Mouse (Mus musculus): ENCODE data around the gene Fam107a. TPM values are rescaled to one million over a fixed set of nuclear protein-coding genes. Genes with fewer than 3 reads are reported as not detected.

The Fam107a gene
- total RNA-seq, 4 experiments from 2014 or later = 7.5 to 8.8 (median 8.2) TPM

GRCm38 (mm10) chr14:8256881-8257280 is 60.9 kb downstream of the Fam107a start:
- DNase-seq (ENCODE audit: low spot score) = no peak

GRCm38 (mm10) chr14:8256072-8256471 is 61.8 kb downstream of the Fam107a start:
- DNase-seq (ENCODE audit: low spot score) = no peak

- DNase-seq (ENCODE audit: low spot score) = peak; percentile 50
These were observed 62.6 kb downstream of the Fam107a start for GRCm38 (mm10) chr14:8255076-8255729.

GRCm38 (mm10) chr14:8251330-8251885 is 66.4 kb downstream of the Fam107a start:
- no peak for DNase-seq (ENCODE audit: low spot score)

GRCm38 (mm10) chr14:8250141-8250871 is 67.5 kb downstream of the Fam107a start:
- no peak for DNase-seq (ENCODE audit: low spot score)

- no peak for DNase-seq (ENCODE audit: low spot score)
These were observed 68.6 kb downstream of the Fam107a start for GRCm38 (mm10) chr14:8249206-8249605.

- DNase-seq (ENCODE audit: low spot score) = no peak
These were observed 70.9 kb downstream of the Fam107a start for GRCm38 (mm10) chr14:8246878-8247277.

Other genes with a start within 250 kb of the Fam107a start
- gene Rpp14, start 237.7 kb downstream of the Fam107a start, total RNA-seq (2022) = 10 to 100 TPM; 26.2 to 33.3 (median 28.2) TPM
- 10 to 100 TPM; 21.5 to 25.4 (median 24.6) TPM for gene Pxk, start 219.8 kb downstream of the Fam107a start, total RNA-seq (2022)
- gene Pdhb, start 145.0 kb downstream of the Fam107a start, total RNA-seq (2022) = 100 to 1,000 TPM; 726 to 851 (median 790) TPM
- gene Kctd6, start 103.9 kb downstream of the Fam107a start, total RNA-seq (2022) = 1 to 10 TPM; 8.7 to 9.9 (median 9.3) TPM
- 1 to 10 TPM in 2 of 4 experiments, under 1 TPM in 2; 0.44 to 1.4 (median 1.1) TPM for gene Acox2, start 58.7 kb downstream of the Fam107a start, total RNA-seq (2022)
- gene Oit1, start 60.7 kb upstream of the Fam107a start, total RNA-seq (2022) = under 1 TPM in 1 of 4 experiments, not detected in 3; 0.20 TPM